Mouse (Mus musculus): ENCODE data around the gene Zbtb8b. TPM values are rescaled to one million over a fixed set of nuclear protein-coding genes. Genes with fewer than 3 reads are reported as not detected.

The Zbtb8b gene
- polyA plus RNA-seq (2015; fragmentation: Nextera tagmentation; extraction: Ambion mirVana), result 11.3 and 12.0 TPM in 2 replicates

GRCm38 (mm10) chr4:129440340-129441063, at the start of gene Zbtb8b:
TSS of gene Zbtb8b (minus strand) at chr4:129440853.

GRCm38 (mm10) chr4:129461183-129461960, 20.7 kb upstream of the Zbtb8b start, which contains the start of gene Bsdc1:
TSS of gene Bsdc1 (plus strand) at chr4:129461581.

GRCm38 (mm10) chr4:129377601-129378390, 62.9 kb downstream of the Zbtb8b start, which contains the start of gene Zbtb8a:
TSS of gene Zbtb8a (minus strand) at chr4:129378116.

Other genes starting within 250 kb of the Zbtb8b start
- gene C77080, start 179.4 kb downstream of the Zbtb8b start, polyA plus RNA-seq (2015; fragmentation: Nextera tagmentation; extraction: Ambion mirVana), result 4.8 and 5.7 TPM in 2 replicates
- 3.4 TPM in 2 replicates for gene Sync, start 153.2 kb downstream of the Zbtb8b start, polyA plus RNA-seq (2015; fragmentation: Nextera tagmentation; extraction: Ambion mirVana)
- gene Rbbp4, start 105.5 kb downstream of the Zbtb8b start, polyA plus RNA-seq (2015; fragmentation: Nextera tagmentation; extraction: Ambion mirVana), result 186 and 200 TPM in 2 replicates
- 21.0 and 23.1 TPM in 2 replicates for gene Zbtb8os, start 105.2 kb downstream of the Zbtb8b start, polyA plus RNA-seq (2015; fragmentation: Nextera tagmentation; extraction: Ambion mirVana)
- gene Zbtb8a, start 62.7 kb downstream of the Zbtb8b start, polyA plus RNA-seq (2015; fragmentation: Nextera tagmentation; extraction: Ambion mirVana), result 14.9 and 16.7 TPM in 2 replicates
- gene Bsdc1, start 20.7 kb upstream of the Zbtb8b start, polyA plus RNA-seq (2015; fragmentation: Nextera tagmentation; extraction: Ambion mirVana), result 24.4 and 26.3 TPM in 2 replicates
- gene Tssk3, start 50.2 kb upstream of the Zbtb8b start, polyA plus RNA-seq (2015; fragmentation: Nextera tagmentation; extraction: Ambion mirVana), result 0.60 and 0.62 TPM in 2 replicates
- gene Fam229a, start 50.3 kb upstream of the Zbtb8b start, polyA plus RNA-seq (2015; fragmentation: Nextera tagmentation; extraction: Ambion mirVana), result 3.1 and 4.1 TPM in 2 replicates
- 1,475 and 1,521 TPM in 2 replicates for gene Marcksl1, start 72.7 kb upstream of the Zbtb8b start, polyA plus RNA-seq (2015; fragmentation: Nextera tagmentation; extraction: Ambion mirVana)
- gene Hdac1, start 101.9 kb upstream of the Zbtb8b start, polyA plus RNA-seq (2015; fragmentation: Nextera tagmentation; extraction: Ambion mirVana), result 67.7 and 69.6 TPM in 2 replicates
- gene Lck, start 132.8 kb upstream of the Zbtb8b start, polyA plus RNA-seq (2015; fragmentation: Nextera tagmentation; extraction: Ambion mirVana), result 10.8 and 13.8 TPM in 2 replicates
- 0.25 and 0.43 TPM in 2 replicates for gene Fam167b, start 137.7 kb upstream of the Zbtb8b start, polyA plus RNA-seq (2015; fragmentation: Nextera tagmentation; extraction: Ambion mirVana)
- gene Eif3i, start 159.8 kb upstream of the Zbtb8b start, polyA plus RNA-seq (2015; fragmentation: Nextera tagmentation; extraction: Ambion mirVana), result 239 and 245 TPM in 2 replicates
- gene Tmem234, start 159.8 kb upstream of the Zbtb8b start, polyA plus RNA-seq (2015; fragmentation: Nextera tagmentation; extraction: Ambion mirVana), result 219 and 222 TPM in 2 replicates
- gene Dcdc2b, start 173.4 kb upstream of the Zbtb8b start, polyA plus RNA-seq (2015; fragmentation: Nextera tagmentation; extraction: Ambion mirVana), result 2.8 and 4.1 TPM in 2 replicates
- gene Iqcc, start 178.2 kb upstream of the Zbtb8b start, polyA plus RNA-seq (2015; fragmentation: Nextera tagmentation; extraction: Ambion mirVana), result 29.2 and 30.6 TPM in 2 replicates
- gene Ccdc28b, start 183.1 kb upstream of the Zbtb8b start, polyA plus RNA-seq (2015; fragmentation: Nextera tagmentation; extraction: Ambion mirVana), result 160 and 180 TPM in 2 replicates
- gene Txlna, start 200.2 kb upstream of the Zbtb8b start, polyA plus RNA-seq (2015; fragmentation: Nextera tagmentation; extraction: Ambion mirVana), result 25.9 and 26.3 TPM in 2 replicates
- 11.7 and 13.0 TPM in 2 replicates for gene Kpna6, start 231.9 kb upstream of the Zbtb8b start, polyA plus RNA-seq (2015; fragmentation: Nextera tagmentation; extraction: Ambion mirVana)